Mouse (Mus musculus): ENCODE measurements around the gene Rhcg. TPM values are rescaled to one million over a fixed set of nuclear protein-coding genes. Genes with fewer than 3 reads are reported as not detected.

The Rhcg gene
- polyA plus RNA-seq, 1 experiment from 2014 or later = not detected

DNA sequence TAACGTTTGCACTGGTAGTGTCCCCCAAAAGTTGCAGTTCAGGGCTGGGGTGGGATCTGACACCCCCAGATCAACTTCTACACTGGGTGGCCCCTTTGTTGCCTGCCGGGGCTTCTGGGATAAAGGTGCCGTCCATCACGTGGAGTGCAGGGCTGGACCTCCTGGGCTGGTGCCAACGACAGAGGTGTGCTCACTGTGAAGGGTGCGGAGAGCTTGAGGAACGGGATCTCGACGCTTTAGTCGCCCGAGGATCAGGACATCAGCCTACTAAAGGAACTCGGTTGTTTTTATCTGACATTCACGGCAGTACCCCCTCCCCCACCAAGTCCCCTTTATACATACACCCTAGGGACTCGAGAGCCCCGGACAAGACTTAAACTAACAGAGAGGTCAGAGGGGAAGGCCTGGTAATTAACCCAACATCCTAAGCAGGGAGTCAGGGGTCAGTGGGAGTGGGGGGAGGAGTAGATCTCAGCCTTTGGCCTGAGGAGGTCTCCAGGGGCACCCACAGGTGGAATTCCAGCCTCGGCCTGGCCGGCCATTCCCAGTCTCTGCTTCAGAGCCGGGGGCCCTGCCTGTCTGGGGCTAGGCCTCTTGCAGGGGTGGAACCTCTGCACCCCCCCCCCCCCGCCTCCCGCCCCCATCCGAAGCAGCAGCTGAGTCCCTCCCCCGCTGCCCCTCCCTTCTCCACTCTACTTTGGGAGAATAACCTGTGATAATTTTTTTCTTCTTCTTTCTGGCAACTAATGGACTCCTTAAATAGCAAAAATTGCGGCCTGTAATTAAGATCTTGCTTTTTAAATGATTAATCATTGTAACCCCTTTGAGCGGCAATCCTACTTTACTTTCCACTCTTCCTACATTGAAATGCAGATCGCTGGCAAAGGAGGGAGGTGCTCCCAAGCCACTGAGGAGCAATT is 39.3 kb downstream of the Rhcg start:
- no peak overlapping the region for H3K9ac ChIP-seq (ENCODE audit: low read depth, low read length)
- TF ChIP-seq CTCF (IDR thresholded peaks at IDR 0.05; ENCODE audit: low read depth) = no peak
- H3K27ac ChIP-seq (ENCODE audit: low read depth, low read length) = no peak overlapping the region
- no peaks in the 10 kb centered on the region for H3K9me3 ChIP-seq (ENCODE audit: control insufficient read depth)
- H3K4me3 ChIP-seq (ENCODE audit: low read depth, low read length) = no peak overlapping the region
- WGBS = 12% methylated on average over 24 of the region's 25 CpGs
- H3K4me2 ChIP-seq (replicated peaks; ENCODE audit: low read depth) = peak overlapping the region; percentile 59
- no peaks in the 10 kb centered on the region for H3K4me1 ChIP-seq (replicated peaks; ENCODE audit: control insufficient read depth, insufficient read depth, low read length)
- no peak for ATAC-seq
- H3K36me3 ChIP-seq (ENCODE audit: control insufficient read depth, insufficient read depth) = no peaks in the 10 kb centered on the region
- peaks cover 26% of the 10 kb centered on the region for H3K27me3 ChIP-seq (replicated peaks; ENCODE audit: control insufficient read depth, insufficient read depth, low read length)

DNA sequence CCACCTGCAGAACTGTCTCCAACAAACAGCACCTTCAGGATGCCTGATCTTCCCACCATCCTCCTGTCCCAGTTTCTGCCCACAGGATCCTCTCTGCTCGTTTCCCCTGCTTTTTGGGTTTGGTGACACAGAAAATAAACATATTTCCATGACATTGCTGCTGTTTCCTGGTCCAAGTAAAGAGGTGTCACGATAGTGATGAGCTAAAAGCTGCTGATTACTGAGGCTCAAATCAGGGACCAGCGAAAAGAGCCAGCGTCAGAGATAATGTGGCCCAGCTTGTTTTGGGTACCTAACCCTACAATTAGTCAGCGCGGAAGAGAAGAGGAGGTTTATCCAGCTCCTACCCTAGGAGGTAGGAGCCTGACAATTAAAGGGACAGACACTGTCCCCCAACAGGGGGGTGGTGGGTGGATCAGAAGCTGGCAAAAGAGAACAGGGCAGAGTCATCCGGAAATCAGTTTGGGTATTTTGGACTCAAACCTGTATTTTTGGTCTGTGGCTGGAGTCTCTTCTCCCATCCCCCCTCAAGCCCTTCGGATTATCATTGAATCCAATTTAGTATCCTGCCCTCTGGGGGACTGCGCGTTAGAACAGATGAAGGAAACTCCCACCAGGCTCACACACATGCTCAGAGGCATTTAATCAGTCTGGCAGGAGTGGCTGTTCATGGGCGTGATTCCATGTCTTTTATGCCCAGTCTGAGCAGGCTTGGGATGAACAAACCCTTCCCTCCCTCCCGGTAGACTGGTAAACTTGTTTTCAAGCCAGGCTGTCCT is 40.2 kb downstream of the Rhcg start:
- no peak overlapping the region for H3K27ac ChIP-seq (ENCODE audit: low read depth, low read length)
- H3K4me2 ChIP-seq (replicated peaks; ENCODE audit: low read depth) = no peak overlapping the region
- H3K4me1 ChIP-seq (replicated peaks; ENCODE audit: control insufficient read depth, insufficient read depth, low read length) = no peaks in the 10 kb centered on the region
- no peaks in the 10 kb centered on the region for H3K9me3 ChIP-seq (ENCODE audit: control insufficient read depth)
- no peak overlapping the region; the same call in 1 of the 2 replicates for H3K4me3 ChIP-seq (ENCODE audit: low read depth, low read length)
- 15% methylated on average over 12 of the region's 12 CpGs for WGBS
- no peaks in the 10 kb centered on the region for H3K36me3 ChIP-seq (ENCODE audit: control insufficient read depth, insufficient read depth)
- no peak for TF ChIP-seq CTCF (IDR thresholded peaks at IDR 0.05; ENCODE audit: low read depth)
- peaks cover 24% of the 10 kb centered on the region for H3K27me3 ChIP-seq (replicated peaks; ENCODE audit: control insufficient read depth, insufficient read depth, low read length)
- no peak overlapping the region for H3K9ac ChIP-seq (ENCODE audit: low read depth, low read length)
- no peak for ATAC-seq

DNA sequence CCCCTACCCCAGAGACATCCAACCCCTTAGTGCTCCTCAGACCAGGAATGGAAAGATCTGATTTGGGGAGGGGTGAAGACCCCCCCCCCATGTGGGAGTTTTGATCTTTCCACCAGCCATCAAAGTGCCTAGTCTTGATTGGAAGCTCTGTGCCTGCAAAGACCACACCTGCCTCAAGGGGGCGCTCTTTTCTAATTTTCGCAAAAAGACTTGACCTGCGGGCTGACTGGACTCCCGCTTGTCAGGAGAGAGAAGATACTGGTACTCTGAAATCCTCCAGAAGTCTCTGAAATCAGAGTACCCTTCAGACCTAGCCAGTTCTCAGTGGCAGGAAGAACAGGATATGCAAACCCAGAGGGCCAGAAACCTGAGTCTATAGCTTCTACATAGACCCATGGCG is 40.8 kb downstream of the Rhcg start:
- TF ChIP-seq CTCF (IDR thresholded peaks at IDR 0.05; ENCODE audit: low read depth) = peak; percentile 70
- ATAC-seq = no peak
- no peaks in the 10 kb centered on the region for H3K4me1 ChIP-seq (replicated peaks; ENCODE audit: control insufficient read depth, insufficient read depth, low read length)
- peaks cover 24% of the 10 kb centered on the region for H3K27me3 ChIP-seq (replicated peaks; ENCODE audit: control insufficient read depth, insufficient read depth, low read length)
- H3K9ac ChIP-seq (ENCODE audit: low read depth, low read length) = no peak overlapping the region
- H3K9me3 ChIP-seq (ENCODE audit: control insufficient read depth) = no peaks in the 10 kb centered on the region
- no peaks in the 10 kb centered on the region for H3K36me3 ChIP-seq (ENCODE audit: control insufficient read depth, insufficient read depth)
- no peak overlapping the region for H3K4me2 ChIP-seq (replicated peaks; ENCODE audit: low read depth)
- no peak overlapping the region for H3K27ac ChIP-seq (ENCODE audit: low read depth, low read length)
- 7% methylated on average over 5 of the region's 5 CpGs for WGBS
- H3K4me3 ChIP-seq (ENCODE audit: low read depth, low read length) = no peak overlapping the region

DNA sequence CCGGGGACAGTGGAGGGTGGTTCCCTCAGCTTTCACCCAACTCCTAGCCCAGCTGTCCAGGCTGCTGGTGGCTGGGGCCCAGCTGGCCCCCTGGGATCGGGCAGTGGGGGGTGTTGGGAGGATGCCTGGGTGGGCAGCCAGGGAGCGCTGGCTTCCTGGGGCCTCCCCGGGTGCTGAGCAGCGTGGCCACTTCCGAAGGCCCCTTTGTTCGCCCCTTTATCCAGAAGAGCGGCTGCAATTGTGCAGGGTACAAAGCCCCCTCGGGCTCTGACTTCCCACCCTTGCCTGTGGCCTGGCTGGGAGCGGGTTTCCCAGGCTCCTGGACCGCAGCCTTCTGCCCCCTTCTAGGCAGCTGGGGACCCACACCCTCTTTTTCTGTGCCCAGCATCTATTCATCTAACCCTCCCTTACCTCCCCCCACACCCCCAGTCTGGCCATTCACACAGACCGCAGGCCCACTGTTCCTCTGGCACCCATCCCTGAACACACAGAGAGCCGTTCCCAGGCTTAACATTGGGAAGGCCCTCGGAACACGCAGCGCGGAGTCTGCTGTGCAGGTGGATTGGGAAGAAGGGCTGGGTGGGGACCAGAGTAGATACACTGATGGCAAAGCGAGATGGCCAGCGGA is 45.2 kb downstream of the Rhcg start:
- Histone ChIP-seq H3K9me3 (ENCODE audit: control insufficient read depth) (no peaks in the 10 kb centered on the region), H3K4me1 (replicated peaks; ENCODE audit: control insufficient read depth, insufficient read depth, low read length) (no peaks in the 10 kb centered on the region; the same call in 1 of the 2 replicates), H3K27ac (ENCODE audit: low read depth, low read length) (no peak overlapping the region), H3K36me3 (ENCODE audit: control insufficient read depth, insufficient read depth) (no peaks in the 10 kb centered on the region), H3K4me2 (replicated peaks; ENCODE audit: low read depth) (no peak overlapping the region), H3K9ac (ENCODE audit: low read depth, low read length) (no peak overlapping the region), H3K4me3 (ENCODE audit: low read depth, low read length) (no peak overlapping the region), H3K27me3 (replicated peaks; ENCODE audit: control insufficient read depth, insufficient read depth, low read length) (peaks cover 14% of the 10 kb centered on the region)
- ATAC-seq = no peak
- TF ChIP-seq CTCF (IDR thresholded peaks at IDR 0.05; ENCODE audit: low read depth) = no peak
- WGBS = 73% methylated on average over 19 of the region's 19 CpGs

DNA sequence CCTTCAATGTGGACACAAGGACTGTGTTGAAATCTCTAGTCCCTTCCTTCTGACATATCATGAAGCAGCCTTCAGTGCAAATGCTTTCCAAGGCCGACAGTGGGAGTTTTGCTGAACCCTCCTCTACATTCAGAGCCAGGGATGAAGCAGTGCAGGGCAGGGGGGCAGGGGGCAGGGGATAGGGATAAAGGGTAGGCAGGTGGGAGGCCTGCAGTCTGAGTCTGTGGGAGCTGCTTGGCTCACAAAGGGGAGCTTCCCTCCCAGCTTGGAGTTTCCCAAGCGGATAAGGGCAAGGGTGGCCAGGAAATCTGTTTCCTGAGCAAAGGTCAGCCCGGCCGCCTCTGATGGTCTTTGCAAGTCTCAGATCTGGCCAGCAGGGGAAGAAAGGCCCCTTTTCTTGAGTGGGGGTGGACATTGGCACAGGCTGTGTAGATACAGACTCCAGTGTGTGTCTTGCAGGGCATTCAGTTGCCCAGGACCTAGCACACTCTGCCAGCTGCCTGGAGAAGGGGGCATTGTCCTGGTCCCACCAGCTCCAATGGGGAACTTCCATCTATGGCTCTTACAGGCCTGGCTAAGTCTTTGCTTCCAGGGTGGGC is 48.4 kb downstream of the Rhcg start:
- 0 out of 2 replicates have a peak, but pooled peaks have one; percentile 16 for TF ChIP-seq CTCF (IDR thresholded peaks at IDR 0.05; ENCODE audit: low read depth)
- no peak for ATAC-seq
- no peak overlapping the region for H3K4me3 ChIP-seq (ENCODE audit: low read depth, low read length)
- H3K4me1 ChIP-seq (replicated peaks; ENCODE audit: control insufficient read depth, insufficient read depth, low read length) = no peaks in the 10 kb centered on the region; the same call in 1 of the 2 replicates
- WGBS = 41% methylated on average over 4 of the region's 4 CpGs
- no peak overlapping the region for H3K4me2 ChIP-seq (replicated peaks; ENCODE audit: low read depth)
- peaks cover 15% of the 10 kb centered on the region; the same call in 1 of the 2 replicates for H3K27me3 ChIP-seq (replicated peaks; ENCODE audit: control insufficient read depth, insufficient read depth, low read length)
- no peaks in the 10 kb centered on the region for H3K9me3 ChIP-seq (ENCODE audit: control insufficient read depth)
- no peak overlapping the region for H3K9ac ChIP-seq (ENCODE audit: low read depth, low read length)
- H3K27ac ChIP-seq (ENCODE audit: low read depth, low read length) = no peak overlapping the region
- H3K36me3 ChIP-seq (ENCODE audit: control insufficient read depth, insufficient read depth) = no peaks in the 10 kb centered on the region

Data from intestine, postnatal 0 days (tissue).